8 mouse cellular contexts compared by ENCODE assay signal in genomic region chr11:87778100-87778765, GRCm38 (mm10). TPM values are rescaled to one million over a fixed set of nuclear protein-coding genes. Genes with fewer than 3 reads are reported as not detected.
A peak's percentile ranks its signal among the peaks of the same experiment; 100 is the strongest.
DNase-seq lines count a peak whose midpoint lies in the region; ATAC-seq and TF ChIP-seq lines count a peak whose summit lies in the region.

No protein-coding gene starts in this region.

- intact Hi-C loops in heart, adult 2 months (cut with DNase I): no loop called here

- H3K9me3 ChIP-seq in liver, embryonic 15.5 days (replicated peaks): no peaks in the 10 kb centered on the region
- no peaks in the 10 kb centered on the region for H3K9me3 ChIP-seq in neural tube, embryonic 13.5 days

- no peak for TF ChIP-seq CTCF in heart, adult 2 months (IDR thresholded peaks at IDR 0.05)

- H3K9ac ChIP-seq in heart, adult 2 months (ENCODE audit: low read depth, low read length): no peak overlapping the region
- H3K9ac ChIP-seq in liver, embryonic 15.5 days: no peak overlapping the region
- H3K9ac ChIP-seq in neural tube, embryonic 13.5 days: peak overlapping the region; percentile 64

- H3K27me3 ChIP-seq in heart, adult 2 months (ENCODE audit: control insufficient read depth, insufficient read depth, low read length): peaks cover 1% of the 10 kb centered on the region; the same call in 1 of the 2 replicates
- no peaks in the 10 kb centered on the region for H3K27me3 ChIP-seq in liver, embryonic 15.5 days
- H3K27me3 ChIP-seq in neural tube, embryonic 13.5 days: peaks cover 42% of the 10 kb centered on the region

- H3K4me3 ChIP-seq in heart, adult 2 months: peak overlapping the region; percentile 18; the same call in 1 of the 2 replicates
- H3K4me3 ChIP-seq in liver, embryonic 15.5 days (replicated peaks): peak overlapping the region; percentile 33
- H3K4me3 ChIP-seq in neural tube, embryonic 13.5 days: peak overlapping the region; percentile 29

- H3K36me3 ChIP-seq in heart, adult 2 months (ENCODE audit: control insufficient read depth, insufficient read depth, low read length): no peaks in the 10 kb centered on the region
- no peaks in the 10 kb centered on the region for H3K36me3 ChIP-seq in liver, embryonic 15.5 days (replicated peaks)
- H3K36me3 ChIP-seq in neural tube, embryonic 13.5 days: peaks cover 65% of the 10 kb centered on the region

- TF ChIP-seq POLR2A in heart, adult 2 months (IDR thresholded peaks at IDR 0.05; ENCODE audit: insufficient read depth, low read depth, low read length): no peak

- no peak for TF ChIP-seq EP300 in heart, adult 2 months (IDR thresholded peaks at IDR 0.05; ENCODE audit: insufficient read depth, low read depth, low read length)

- no peaks in the 10 kb centered on the region for H3K4me1 ChIP-seq in heart, adult 2 months (ENCODE audit: control insufficient read depth, insufficient read depth, low read length)
- H3K4me1 ChIP-seq in liver, embryonic 15.5 days (replicated peaks): peaks cover 16% of the 10 kb centered on the region
- peaks cover 15% of the 10 kb centered on the region for H3K4me1 ChIP-seq in neural tube, embryonic 13.5 days (replicated peaks)

- 11% methylated on average over 32 of the region's 32 CpGs for WGBS in heart, adult 2 months
- 26% methylated on average over 30 of the region's 32 CpGs for WGBS in liver, embryonic 15.5 days (ENCODE audit: insufficient replicate concordance)
- WGBS in neural tube, embryonic 13.5 days: 7% methylated on average over 31 of the region's 32 CpGs

- H3K27ac ChIP-seq in heart, adult 2 months: no peak overlapping the region
- H3K27ac ChIP-seq in liver, embryonic 15.5 days (replicated peaks): no peak overlapping the region
- H3K27ac ChIP-seq in neural tube, embryonic 13.5 days (replicated peaks): no peak overlapping the region

- DNase-seq in heart, adult 2 months: peak in 1 of 2 experiments; percentile 41
- DNase-seq in heart, adult 9 months (ENCODE audit: low spot score in 2 of 2): no peak
- peak; percentile 94 for DNase-seq in cerebellum, adult 9-11 months
- peak; percentile 86 for DNase-seq in kidney, postnatal 10 days
- DNase-seq in urinary bladder, postnatal 25 days (ENCODE audit: low spot score): peak; percentile 57

- H3K4me2 ChIP-seq in liver, embryonic 15.5 days: peak overlapping the region; percentile 60
- peak overlapping the region; percentile 59 for H3K4me2 ChIP-seq in neural tube, embryonic 13.5 days

- peak; percentile 66 for ATAC-seq in granulocyte monocyte progenitor cell, adult 5-6 weeks (replicated peaks; ENCODE audit: poor library complexity, severe bottlenecking)
- peak; percentile 28 for ATAC-seq in liver, embryonic 15.5 days (ENCODE audit: insufficient read depth)
- ATAC-seq in neural tube, embryonic 13.5 days (ENCODE audit: low read depth): peak; percentile 69

- H3K79me2 ChIP-seq in heart, adult 2 months (replicated peaks; ENCODE audit: control insufficient read depth, insufficient read depth, low read length): no peaks in the 10 kb centered on the region

RNA-seq across cellular contexts. Expression of gene Mpo, which starts 15.1 kb away (rescaled TPM):
- total RNA-seq in heart, adult 2 months (2021): not detected
- polyA plus RNA-seq in heart, adult 2 months (2012; rRNA removed): 0.10 TPM in 1 of 2 replicates, not detected in the other
- total RNA-seq in granulocyte monocyte progenitor cell, adult 5-6 weeks (2014; fragmentation: Nextera tagmentation): 13,307 and 13,753 TPM in 2 replicates
- total RNA-seq in granulocyte monocyte progenitor cell, adult 5-6 weeks (2017): 9,750 and 13,011 TPM in 2 replicates
- polyA plus RNA-seq in liver, embryonic 15.5 days (2015; fragmentation: Nextera tagmentation; extraction: Ambion mirVana): 448 and 474 TPM in 2 replicates
- 1.2 and 1.5 TPM in 2 replicates for polyA plus RNA-seq in neural tube, embryonic 13.5 days (2015; fragmentation: Nextera tagmentation; extraction: Ambion mirVana)

RNA-seq across cellular contexts. Expression of gene Tspoap1, which starts 17.9 kb away (rescaled TPM):
- not detected for total RNA-seq in heart, adult 2 months (2021)
- 0.09 and 0.66 TPM in 2 replicates for polyA plus RNA-seq in heart, adult 2 months (2012; rRNA removed)
- total RNA-seq in granulocyte monocyte progenitor cell, adult 5-6 weeks (2014; fragmentation: Nextera tagmentation): 100 and 132 TPM in 2 replicates
- total RNA-seq in granulocyte monocyte progenitor cell, adult 5-6 weeks (2017): 51.8 and 56.2 TPM in 2 replicates
- polyA plus RNA-seq in liver, embryonic 15.5 days (2015; fragmentation: Nextera tagmentation; extraction: Ambion mirVana): 3.3 and 3.5 TPM in 2 replicates
- 24.9 and 27.0 TPM in 2 replicates for polyA plus RNA-seq in neural tube, embryonic 13.5 days (2015; fragmentation: Nextera tagmentation; extraction: Ambion mirVana)

RNA-seq across cellular contexts. Expression of gene Supt4a, which starts 40.9 kb away (rescaled TPM):
- total RNA-seq in heart, adult 2 months (2021): 10 to 100 TPM; 41.4 to 44.6 TPM
- polyA plus RNA-seq in heart, adult 2 months (2012; rRNA removed): 47.5 and 80.4 TPM in 2 replicates
- 130 and 136 TPM in 2 replicates for total RNA-seq in granulocyte monocyte progenitor cell, adult 5-6 weeks (2014; fragmentation: Nextera tagmentation)
- total RNA-seq in granulocyte monocyte progenitor cell, adult 5-6 weeks (2017): 58.6 and 81.1 TPM in 2 replicates
- 177 and 195 TPM in 2 replicates for polyA plus RNA-seq in liver, embryonic 15.5 days (2015; fragmentation: Nextera tagmentation; extraction: Ambion mirVana)
- polyA plus RNA-seq in neural tube, embryonic 13.5 days (2015; fragmentation: Nextera tagmentation; extraction: Ambion mirVana): 165 and 166 TPM in 2 replicates

RNA-seq across cellular contexts. Expression of gene Lpo, which starts 49.9 kb away (rescaled TPM):
- not detected for total RNA-seq in heart, adult 2 months (2021)
- polyA plus RNA-seq in heart, adult 2 months (2012; rRNA removed): 0.04 TPM in 1 of 2 replicates, not detected in the other
- total RNA-seq in granulocyte monocyte progenitor cell, adult 5-6 weeks (2014; fragmentation: Nextera tagmentation): not detected in 2 replicates
- not detected in 2 replicates for total RNA-seq in granulocyte monocyte progenitor cell, adult 5-6 weeks (2017)
- polyA plus RNA-seq in liver, embryonic 15.5 days (2015; fragmentation: Nextera tagmentation; extraction: Ambion mirVana): 0.03 TPM in 1 of 2 replicates, not detected in the other
- polyA plus RNA-seq in neural tube, embryonic 13.5 days (2015; fragmentation: Nextera tagmentation; extraction: Ambion mirVana): 0.18 and 0.39 TPM in 2 replicates

Comparison
In these comparisons a context has a peak if more than half of its experiments do, and no peak if none do; other contexts are left out.
1. DNase-seq: peak in cerebellum, adult 9-11 months (single experiment), kidney, postnatal 10 days (single experiment) and urinary bladder, postnatal 25 days (single experiment); none in heart, adult 9 months (0 of 2).
2. RNA of gene Mpo, which starts 15.1 kb away (polyA plus RNA-seq): 448 to 474 TPM in liver, embryonic 15.5 days; 1.2 to 1.5 TPM in neural tube, embryonic 13.5 days and 0.10 TPM in heart, adult 2 months; every median in the first group is over 100 times any median in the second.
3. Peak in every context shown above with its lines, with median percentiles within 50 percentile points of each other: H3K4me3 ChIP-seq and ATAC-seq.